Mouse (Mus musculus) bone marrow macrophage, adult 2 months (primary cell): ENCODE results near the gene Apol7e. TPM values are rescaled to one million over a fixed set of nuclear protein-coding genes. Genes with fewer than 3 reads are reported as not detected.

Source experiments
- H3K27ac ChIP-seq: 2 replicates; pipeline ENCODE4 v1.5.1; 2012; ENCODE audit warnings: low read depth, low read length; ENCODE audit not compliant: insufficient read depth
- H3K4me1 ChIP-seq: 2 replicates; pipeline ENCODE4 v1.6.1; 2012; ENCODE audit warnings: low read length; ENCODE audit not compliant: control insufficient read depth, insufficient read depth
- H3K4me3 ChIP-seq: 2 replicates; pipeline ENCODE4 v1.5.1; 2012; ENCODE audit warnings: mild to moderate bottlenecking, low read length, moderate library complexity; ENCODE audit not compliant: insufficient read depth
- CTCF ChIP-seq: IDR thresholded peaks from 2 replicates; pipeline ENCODE4 v1.5.1; 2012; ENCODE audit warnings: low read depth, mild to moderate bottlenecking, low read length, moderate library complexity
- POLR2A ChIP-seq: IDR thresholded peaks from 2 replicates; pipeline ENCODE4 v1.6.1; 2012; ENCODE audit warnings: mild to moderate bottlenecking, low read depth, low read length, borderline replicate concordance
- polyA plus RNA-seq: library from polyadenylated mRNA; stranded (reverse); fragments of >200 nt; gene quantifications from 2 replicates; pipeline ENCODE4 v1.2.4, GENCODE M21; 2012; ENCODE audit not compliant: missing spikeins, insufficient read depth, insufficient read length

Gene Apol7e
- polyA plus RNA-seq, 1 experiment, result not detected

DNA sequence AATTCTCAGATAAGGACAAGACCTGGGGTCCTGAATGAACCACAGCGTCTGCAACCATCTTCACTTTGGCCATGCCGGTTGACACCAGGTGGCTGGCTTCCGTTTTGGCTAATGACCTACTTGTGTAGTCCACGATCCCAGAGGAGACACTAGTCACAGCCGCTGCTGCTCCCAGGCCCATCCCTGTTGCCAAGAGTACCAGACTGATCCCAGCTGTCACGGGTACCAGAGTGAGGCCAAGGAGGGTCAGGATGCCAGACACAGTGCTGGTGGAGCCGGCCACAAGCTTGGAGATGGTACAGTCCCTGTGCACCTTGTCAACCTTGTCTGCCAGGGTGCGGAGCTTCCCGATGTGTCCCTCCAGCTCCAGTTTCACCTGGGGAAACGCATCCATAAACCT is 51.1 kb downstream of the Apol7e start:
- Histone ChIP-seq H3K4me3 (no peak overlapping the region), H3K27ac (no peak overlapping the region), H3K4me1 (no peaks in the 10 kb centered on the region)
- no peak for TF ChIP-seq CTCF
- TF ChIP-seq POLR2A, result no peak

GRCm38 (mm10) chr15:77750461-77750860 is 51.8 kb downstream of the Apol7e start:
- no peak overlapping the region for H3K4me3 ChIP-seq
- H3K27ac ChIP-seq, result no peak overlapping the region
- TF ChIP-seq POLR2A (no peak), CTCF (no peak)
- H3K4me1 ChIP-seq, result no peaks in the 10 kb centered on the region

GRCm38 (mm10) chr15:77752443-77752842 is 53.8 kb downstream of the Apol7e start:
- TF ChIP-seq POLR2A, result no peak
- no peak for TF ChIP-seq CTCF
- Histone ChIP-seq H3K4me1 (no peaks in the 10 kb centered on the region), H3K4me3 (no peak overlapping the region), H3K27ac (no peak overlapping the region)

DNA sequence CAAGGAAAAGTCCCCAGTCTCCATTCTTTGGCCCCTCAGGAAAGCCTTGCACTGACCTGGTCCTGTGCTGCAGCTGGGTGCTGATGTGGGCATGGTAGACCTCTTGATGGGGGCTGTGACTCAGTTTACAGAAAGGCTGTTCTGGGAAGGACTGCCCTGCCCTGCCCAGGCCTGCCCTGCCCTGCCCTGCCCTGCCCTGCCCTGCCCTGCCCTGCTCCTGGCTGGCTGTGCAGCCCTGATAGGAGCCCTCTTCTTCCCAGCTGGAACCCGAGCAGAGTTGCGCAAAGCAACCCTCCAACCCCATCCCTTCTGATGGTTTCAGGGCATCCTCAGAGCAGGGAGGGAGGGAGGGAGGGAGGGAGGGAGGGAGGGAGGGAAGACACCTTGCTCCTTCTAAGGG is 56.5 kb downstream of the Apol7e start:
- Histone ChIP-seq H3K27ac (no peak overlapping the region), H3K4me1 (no peaks in the 10 kb centered on the region), H3K4me3 (no peak overlapping the region)
- TF ChIP-seq POLR2A (no peak), CTCF (no peak)

GRCm38 (mm10) chr15:77756081-77756480 is 57.4 kb downstream of the Apol7e start:
- no peak overlapping the region for H3K4me3 ChIP-seq
- H3K27ac ChIP-seq, result no peak overlapping the region
- H3K4me1 ChIP-seq, result no peaks in the 10 kb centered on the region
- TF ChIP-seq CTCF (no peak), POLR2A (no peak)

GRCm38 (mm10) chr15:77756848-77757247 is 58.2 kb downstream of the Apol7e start, which contains the start of gene Apol8:
Gene Apol8 (minus strand): TSS chr15:77757003.
- no peak within 1 kb of the TSS for H3K27ac ChIP-seq
- TF ChIP-seq POLR2A (no peak), CTCF (peak; percentile 86)
- no peaks in the 10 kb centered on the region for H3K4me1 ChIP-seq
- no peak within 1 kb of the TSS for H3K4me3 ChIP-seq

- no peak overlapping the region for H3K4me3 ChIP-seq
- no peak overlapping the region for H3K27ac ChIP-seq
- TF ChIP-seq POLR2A (no peak), CTCF (no peak)
- no peaks in the 10 kb centered on the region for H3K4me1 ChIP-seq
Observed at GRCm38 (mm10) chr15:77757586-77758226, 59.0 kb downstream of the Apol7e start.

- H3K4me3 ChIP-seq, result no peak overlapping the region
- H3K4me1 ChIP-seq, result peaks cover 11% of the 10 kb centered on the region
- TF ChIP-seq POLR2A (no peak), CTCF (no peak)
- H3K27ac ChIP-seq, result no peak overlapping the region
Observed at GRCm38 (mm10) chr15:77760037-77760436, 61.4 kb downstream of the Apol7e start.

DNA sequence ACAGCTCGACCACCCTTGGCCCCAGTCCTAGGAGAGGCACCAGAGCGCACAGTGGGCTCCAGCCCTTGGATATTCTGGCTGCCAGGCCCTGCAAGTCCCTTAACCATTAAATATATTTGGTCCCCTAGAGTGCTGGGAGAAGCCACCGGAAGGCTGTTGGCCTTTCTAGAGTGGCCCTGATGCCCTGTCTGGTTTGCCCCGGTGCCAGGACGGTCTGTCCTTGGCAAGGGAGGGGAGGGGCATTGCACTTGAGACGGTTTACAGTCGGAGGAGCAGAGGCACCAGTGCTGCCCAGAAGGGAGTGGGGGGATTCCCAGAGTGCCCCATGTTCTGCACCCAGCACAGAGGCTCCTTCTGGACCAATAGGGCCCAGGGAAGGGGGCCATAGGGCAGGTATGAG is 62.4 kb downstream of the Apol7e start:
- no peak overlapping the region for H3K27ac ChIP-seq
- no peak overlapping the region for H3K4me3 ChIP-seq
- H3K4me1 ChIP-seq, result peaks cover 18% of the 10 kb centered on the region
- TF ChIP-seq POLR2A (no peak), CTCF (no peak)

GRCm38 (mm10) chr15:77761561-77762380 is 63.1 kb downstream of the Apol7e start:
- Histone ChIP-seq H3K4me3 (no peak overlapping the region), H3K4me1 (peaks cover 18% of the 10 kb centered on the region), H3K27ac (no peak overlapping the region)
- 0 out of 2 replicates have a peak, but pooled peaks have one; percentile 6 for TF ChIP-seq CTCF
- TF ChIP-seq POLR2A, result no peak
